Mouse (Mus musculus): Measurements from ENCODE around the gene Mindy4.

The Mindy4 gene

DNA sequence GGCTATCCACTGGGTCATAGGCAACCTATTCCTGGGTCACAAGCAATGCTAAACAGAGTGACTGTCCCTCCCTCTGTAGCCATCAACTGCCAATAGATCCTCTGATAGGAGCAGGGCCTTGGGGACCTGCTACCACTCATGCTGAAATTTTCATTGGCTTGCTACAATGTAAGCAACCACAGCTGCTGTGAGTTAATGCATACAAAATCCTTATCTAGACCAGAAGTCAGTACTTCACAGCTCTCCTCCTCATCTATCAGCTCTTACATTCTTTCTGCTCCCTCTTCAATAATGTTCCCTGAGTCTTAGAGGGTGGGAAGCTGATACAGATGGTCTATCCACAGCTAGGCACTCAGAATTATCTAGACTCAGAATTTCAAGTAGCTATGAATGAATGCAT is 163.9 kb downstream of the Mindy4 start:
- no peak for DNase-seq (ENCODE audit: low spot score in 2 of 2)

Data from spleen, postnatal 36 days (tissue).